Mouse (Mus musculus) intestine, embryonic 14.5 days (tissue): ENCODE data around the gene Morn1. TPM values are rescaled to one million over a fixed set of nuclear protein-coding genes. Genes with fewer than 3 reads are reported as not detected.

Experiments
- ATAC-seq: fragments of 200-750 bp; cut with Nextera tagmentation; replicated peaks from 2 replicates; pipeline ENCODE4 v1.8.0; 2017; ENCODE audit warnings: low read depth, moderate number of reproducible peaks, moderate TSS enrichment, moderate library complexity; ENCODE audit not compliant: low FRiP score, low TSS enrichment
- DNase-seq: peaks from one replicate; pipeline ENCODE4 v3.0.0-alpha.2; 2018; ENCODE audit warnings: low spot score
- H3K27ac ChIP-seq: fragments of 300-500 bp; sonication (generic); 2 replicates; pipeline ENCODE4 v1.5.1; 2014; ENCODE audit warnings: low read depth, mild to moderate bottlenecking, control low read depth
- H3K27me3 ChIP-seq: fragments of 300-500 bp; sonication (generic); replicated peaks from 2 replicates; pipeline ENCODE4 v1.6.1; 2014; ENCODE audit warnings: low read length, control low read depth; ENCODE audit not compliant: control insufficient read depth, insufficient read depth
- H3K36me3 ChIP-seq: fragments of 300-500 bp; sonication (generic); 2 replicates; pipeline ENCODE4 v1.6.1; 2014; ENCODE audit warnings: low read length, control low read depth; ENCODE audit not compliant: control insufficient read depth, insufficient read depth
- H3K4me1 ChIP-seq: fragments of 300-500 bp; sonication (generic); replicated peaks from 2 replicates; pipeline ENCODE4 v1.6.1; 2014; ENCODE audit warnings: low read length, control low read depth, mixed read lengths; ENCODE audit not compliant: control insufficient read depth, insufficient read depth
- H3K4me2 ChIP-seq: fragments of 300-500 bp; sonication (generic); 2 replicates; pipeline ENCODE4 v1.6.1; 2014; ENCODE audit warnings: low read length
- H3K4me3 ChIP-seq: fragments of 300-500 bp; sonication (generic); 2 replicates; pipeline ENCODE4 v1.5.1; 2014; ENCODE audit warnings: low read depth, low read length, control low read depth, mixed read lengths
- H3K9ac ChIP-seq: fragments of 300-500 bp; sonication (generic); 2 replicates; pipeline ENCODE4 v1.6.1; 2014; ENCODE audit warnings: mild to moderate bottlenecking, low read length
- H3K9me3 ChIP-seq: fragments of 300-500 bp; sonication (generic); 2 replicates; pipeline ENCODE4 v1.6.1; 2016; ENCODE audit warnings: low read length, control low read depth; ENCODE audit not compliant: control insufficient read depth
- WGBS: fragments of 180-500 bp; shearing (Covaris S2); extraction: QIAGEN DNeasy Blood & Tissue Kit; methylation state at CpG from one replicate; pipeline ENCODE4 v1.1.7; 2014; 5-methylcytosine and 5-hydroxymethylcytosine counted together
- polyA plus RNA-seq: library from polyadenylated mRNA; unstranded; fragments of >200 nt; fragmentation: Nextera tagmentation; extraction: Ambion mirVana; gene quantifications from 2 replicates; pipeline ENCODE4 v1.2.1, GENCODE M21; 2014

Morn1 gene
- polyA plus RNA-seq, 1 experiment from 2014 or later, result 3.8 TPM

- no peaks in the 10 kb centered on the region for H3K27me3 ChIP-seq
- no peaks in the 10 kb centered on the region for H3K9me3 ChIP-seq
- peaks cover 4% of the 10 kb centered on the region; the same call in 1 of the 2 replicates for H3K36me3 ChIP-seq
- peak; percentile 80 for ATAC-seq
- H3K9ac ChIP-seq, result no peak overlapping the region
- WGBS, result 50% methylated on average over 8 of the region's 8 CpGs
- no peak overlapping the region for H3K4me3 ChIP-seq
- H3K4me2 ChIP-seq, result no peak overlapping the region
- H3K27ac ChIP-seq, result 0 out of 2 replicates have a peak overlapping the region, but pooled peaks have one; percentile 17
- DNase-seq, result peak; percentile 90
- H3K4me1 ChIP-seq, result 0 out of 2 replicates have a peak, but pooled peaks cover 4% of the 10 kb centered on the region
Observed at GRCm38 (mm10) chr4:155095238-155095900, 9.0 kb downstream of the Morn1 start.

- no peak for ATAC-seq
- Histone ChIP-seq H3K27me3 (no peaks in the 10 kb centered on the region), H3K4me1 (0 out of 2 replicates have a peak, but pooled peaks cover 4% of the 10 kb centered on the region), H3K36me3 (peaks cover 4% of the 10 kb centered on the region; the same call in 1 of the 2 replicates), H3K27ac (no peak overlapping the region), H3K4me2 (no peak overlapping the region), H3K4me3 (no peak overlapping the region), H3K9me3 (no peaks in the 10 kb centered on the region), H3K9ac (no peak overlapping the region)
- DNase-seq, result no peak
- WGBS, result 86% methylated on average over 8 of the region's 8 CpGs
Observed at GRCm38 (mm10) chr4:155095967-155096366, 9.6 kb downstream of the Morn1 start.

- H3K9me3 ChIP-seq, result no peaks in the 10 kb centered on the region
- H3K9ac ChIP-seq, result no peak overlapping the region
- no peak overlapping the region for H3K27ac ChIP-seq
- 0 out of 2 replicates have a peak, but pooled peaks cover 4% of the 10 kb centered on the region for H3K4me1 ChIP-seq
- no peak overlapping the region for H3K4me3 ChIP-seq
- H3K36me3 ChIP-seq, result 0 out of 2 replicates have a peak, but pooled peaks cover under 1% of the 10 kb centered on the region
- H3K4me2 ChIP-seq, result no peak overlapping the region
- no peak for ATAC-seq
- WGBS, result 83% methylated on average over 6 of the region's 6 CpGs
- no peak for DNase-seq
- no peaks in the 10 kb centered on the region for H3K27me3 ChIP-seq
Observed at GRCm38 (mm10) chr4:155097452-155097851, 11.1 kb downstream of the Morn1 start.

- WGBS, result 70% methylated on average over 4 of the region's 4 CpGs
- Histone ChIP-seq H3K36me3 (no peaks in the 10 kb centered on the region), H3K4me1 (0 out of 2 replicates have a peak, but pooled peaks cover 4% of the 10 kb centered on the region), H3K27ac (no peak overlapping the region), H3K27me3 (no peaks in the 10 kb centered on the region), H3K9ac (no peak overlapping the region), H3K4me2 (no peak overlapping the region), H3K4me3 (no peak overlapping the region), H3K9me3 (no peaks in the 10 kb centered on the region)
- DNase-seq (no peak), ATAC-seq (no peak)
Observed at GRCm38 (mm10) chr4:155098572-155098971, 12.2 kb downstream of the Morn1 start.

GRCm38 (mm10) chr4:155107886-155108285 lies 21.5 kb downstream of the Morn1 start:
- Histone ChIP-seq H3K9ac (no peak overlapping the region), H3K4me2 (no peak overlapping the region), H3K27ac (no peak overlapping the region), H3K9me3 (no peaks in the 10 kb centered on the region), H3K4me3 (no peak overlapping the region), H3K27me3 (no peaks in the 10 kb centered on the region), H3K4me1 (0 out of 2 replicates have a peak, but pooled peaks cover 3% of the 10 kb centered on the region), H3K36me3 (no peaks in the 10 kb centered on the region)
- ATAC-seq (no peak), DNase-seq (no peak)
- WGBS, result 93% methylated on average over 4 of the region's 4 CpGs

- 58% methylated on average over 5 of the region's 5 CpGs for WGBS
- H3K9me3 ChIP-seq, result no peaks in the 10 kb centered on the region
Observed at GRCm38 (mm10) chr4:155109471-155109870, 23.1 kb downstream of the Morn1 start.

GRCm38 (mm10) chr4:155113766-155114410 lies 27.5 kb downstream of the Morn1 start:
- Histone ChIP-seq H3K36me3 (no peaks in the 10 kb centered on the region), H3K9ac (no peak overlapping the region), H3K27ac (no peak overlapping the region), H3K27me3 (no peaks in the 10 kb centered on the region), H3K4me3 (no peak overlapping the region), H3K4me2 (no peak overlapping the region), H3K9me3 (peaks cover 14% of the 10 kb centered on the region; the same call in 1 of the 2 replicates), H3K4me1 (0 out of 2 replicates have a peak, but pooled peaks cover 3% of the 10 kb centered on the region)
- ATAC-seq, result no peak
- 67% methylated on average over 8 of the region's 8 CpGs for WGBS
- no peak for DNase-seq

More at GRCm38 (mm10) chr4:155109471-155109870, 23.1 kb downstream of the Morn1 start:
- Histone ChIP-seq H3K36me3 (no peaks in the 10 kb centered on the region), H3K27ac (no peak overlapping the region), H3K9ac (no peak overlapping the region), H3K4me2 (no peak overlapping the region), H3K4me3 (no peak overlapping the region), H3K4me1 (0 out of 2 replicates have a peak, but pooled peaks cover 3% of the 10 kb centered on the region), H3K27me3 (no peaks in the 10 kb centered on the region)
- DNase-seq, result no peak
- ATAC-seq, result no peak

- DNase-seq, result no peak
- H3K4me3 ChIP-seq, result no peak overlapping the region
- no peak overlapping the region for H3K4me2 ChIP-seq
- no peaks in the 10 kb centered on the region for H3K27me3 ChIP-seq
- no peak overlapping the region for H3K27ac ChIP-seq
- H3K4me1 ChIP-seq, result no peaks in the 10 kb centered on the region
- no peak overlapping the region for H3K9ac ChIP-seq
- peaks cover 14% of the 10 kb centered on the region; the same call in 1 of the 2 replicates for H3K9me3 ChIP-seq
- WGBS, result 69% methylated on average over 4 of the region's 4 CpGs
- no peak for ATAC-seq
- H3K36me3 ChIP-seq, result no peaks in the 10 kb centered on the region
Observed at GRCm38 (mm10) chr4:155116607-155117006, 30.2 kb downstream of the Morn1 start.
